Mouse (Mus musculus) R1 (cell line): ENCODE results near the gene Yipf1.
"Not testable (repeated sequence)": the region's sequence is repeated elsewhere in the genome, so short reads cannot be mapped to it uniquely, and the experiment has no call there.

Experiments
- DNase-seq: peaks from one replicate; pipeline ENCODE4 v3.0.0-alpha.2; 2018; ENCODE audit warnings: low read depth, low spot score

Yipf1 gene

DNA sequence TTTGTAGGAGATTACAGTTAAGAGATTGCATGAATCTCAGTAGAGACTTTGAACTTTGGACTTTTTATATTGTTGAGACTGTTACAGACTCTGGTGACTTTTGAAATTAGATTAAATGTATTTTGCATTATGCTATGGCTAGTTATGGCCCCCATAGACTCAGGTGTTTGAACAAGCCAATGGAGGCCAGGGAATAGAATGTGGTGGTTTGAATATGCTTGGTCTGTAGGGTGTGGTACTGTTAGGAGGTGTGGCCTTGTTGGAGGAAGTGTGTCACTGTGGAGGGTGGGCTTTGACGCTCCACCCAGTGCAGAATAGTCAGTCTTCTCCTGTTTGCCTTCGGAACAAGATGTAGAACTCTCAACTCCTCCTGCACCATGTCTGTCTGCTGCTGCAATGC lies 8.9 kb downstream of the Yipf1 start:
- DNase-seq = no peak

- DNase-seq = no peak
Measured at GRCm38 (mm10) chr4:107328530-107328929, 14.4 kb downstream of the Yipf1 start.

DNA sequence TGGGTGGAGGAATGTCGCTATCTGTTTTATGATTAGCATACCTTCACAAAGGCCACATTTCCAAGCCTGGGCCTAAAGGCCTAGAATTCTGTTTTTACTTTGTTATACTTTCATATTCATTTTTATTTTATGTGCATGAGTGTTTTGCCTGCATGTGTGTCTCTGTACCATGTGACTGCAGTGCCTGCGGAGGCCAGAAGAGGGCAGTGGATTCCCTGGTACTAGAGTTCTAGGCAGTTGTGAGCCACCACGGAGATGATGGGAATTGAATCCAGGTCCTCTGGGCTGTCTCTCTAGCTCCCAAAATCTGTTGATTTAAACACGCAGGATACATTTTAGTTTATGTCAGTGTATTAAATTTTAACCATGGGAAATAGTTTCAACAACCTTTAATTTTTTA lies 19.4 kb downstream of the Yipf1 start:
- DNase-seq = peak; percentile 53

GRCm38 (mm10) chr4:107336356-107336755 lies 22.2 kb downstream of the Yipf1 start:
- DNase-seq = peak; percentile 36

- no peak for DNase-seq
Measured at GRCm38 (mm10) chr4:107337455-107337854, 23.3 kb downstream of the Yipf1 start.

DNA sequence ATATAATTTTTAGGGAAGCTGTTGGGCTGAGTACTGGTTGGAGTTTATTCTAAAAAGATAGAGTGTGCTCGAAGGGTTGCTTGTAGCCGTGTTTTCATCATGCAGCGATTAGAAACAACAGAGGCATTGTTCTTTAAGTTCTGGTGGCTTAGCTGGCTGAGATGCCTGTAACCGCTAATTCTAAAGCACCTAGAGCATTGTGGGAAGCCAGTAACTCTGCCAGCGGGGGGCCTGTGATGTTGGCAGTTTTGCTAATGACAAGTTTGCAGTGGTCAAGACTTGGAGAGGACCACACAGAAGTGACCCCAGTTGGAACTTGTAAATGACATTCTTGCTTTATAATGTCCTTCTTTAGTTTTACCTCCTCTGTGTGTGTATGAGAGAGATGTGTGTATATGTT lies 27.2 kb downstream of the Yipf1 start:
- DNase-seq = no peak

DNA sequence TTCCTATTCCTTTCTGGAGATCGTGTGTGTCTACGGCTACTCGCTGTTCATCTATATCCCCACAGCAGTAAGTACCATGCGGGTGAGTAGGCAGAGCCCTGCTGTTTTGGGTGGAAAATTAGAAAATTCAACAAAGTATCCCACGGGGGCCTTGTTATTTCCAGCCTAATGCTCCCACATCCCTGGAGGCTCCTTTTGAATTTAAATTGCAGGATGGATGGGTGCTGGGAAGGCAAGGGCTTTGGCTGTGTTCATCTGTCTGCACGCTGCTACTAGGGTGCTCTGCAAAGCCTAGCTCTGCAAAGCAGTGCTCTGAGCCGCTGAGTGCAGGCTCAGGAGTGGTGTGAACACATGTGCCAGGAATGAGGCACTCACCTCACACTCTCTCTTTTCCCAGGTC lies 30.4 kb downstream of the Yipf1 start:
- no peak for DNase-seq

DNA sequence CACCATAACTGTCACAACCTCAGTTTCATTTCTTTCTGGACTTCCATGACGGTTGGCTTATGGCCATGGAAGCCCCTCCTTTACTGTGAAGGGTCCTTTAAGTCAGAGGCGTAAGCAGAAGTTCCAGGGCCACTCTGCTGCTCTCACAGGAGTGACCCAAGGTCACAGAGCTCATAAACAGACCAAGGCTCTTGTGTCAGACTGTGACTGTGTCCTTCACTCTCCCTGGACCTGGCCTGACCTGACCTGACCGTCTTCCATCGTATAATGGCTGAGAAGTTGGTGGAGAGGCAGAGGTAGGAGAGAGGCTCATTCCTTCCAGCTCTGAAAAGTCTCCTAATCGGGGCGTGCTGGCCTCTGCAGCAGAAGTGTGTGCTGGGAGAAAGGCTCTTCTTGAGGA lies 33.1 kb downstream of the Yipf1 start:
- DNase-seq = no peak

- no peak for DNase-seq
Measured at GRCm38 (mm10) chr4:107348529-107349310, 34.6 kb downstream of the Yipf1 start.

- DNase-seq = peak; percentile 26
Measured at GRCm38 (mm10) chr4:107349311-107350008, 35.3 kb downstream of the Yipf1 start.

- no peak for DNase-seq
Measured at GRCm38 (mm10) chr4:107351368-107351767, 37.2 kb downstream of the Yipf1 start.

- DNase-seq = no peak
Measured at GRCm38 (mm10) chr4:107353612-107354011, 39.4 kb downstream of the Yipf1 start.

- no peak for DNase-seq
Measured at GRCm38 (mm10) chr4:107354126-107354525, 40.0 kb downstream of the Yipf1 start.

- no peak for DNase-seq
Measured at GRCm38 (mm10) chr4:107354543-107354942, 40.4 kb downstream of the Yipf1 start.

DNA sequence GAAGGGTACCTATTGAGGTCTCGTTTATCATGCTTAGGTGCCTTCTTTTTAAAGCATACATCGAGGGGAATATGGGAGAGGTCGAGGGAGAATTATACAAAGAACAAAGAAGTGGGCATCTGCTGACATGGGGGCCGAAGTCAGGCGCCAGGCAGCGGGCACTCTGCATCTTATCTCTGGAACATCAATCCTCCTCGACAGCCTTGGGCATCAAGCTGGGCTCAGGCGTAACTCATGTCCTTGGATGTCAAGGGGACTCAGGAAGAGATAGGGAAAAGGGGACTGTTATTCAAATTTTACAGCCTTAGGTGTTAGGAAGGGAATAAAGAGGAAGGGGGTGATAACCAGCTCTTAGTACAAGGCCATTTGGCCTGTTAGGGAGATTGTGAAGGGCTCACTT lies 43.0 kb downstream of the Yipf1 start:
- DNase-seq = not testable (repeated sequence)

- DNase-seq = no peak
Measured at GRCm38 (mm10) chr4:107358460-107358859, 44.3 kb downstream of the Yipf1 start.

DNA sequence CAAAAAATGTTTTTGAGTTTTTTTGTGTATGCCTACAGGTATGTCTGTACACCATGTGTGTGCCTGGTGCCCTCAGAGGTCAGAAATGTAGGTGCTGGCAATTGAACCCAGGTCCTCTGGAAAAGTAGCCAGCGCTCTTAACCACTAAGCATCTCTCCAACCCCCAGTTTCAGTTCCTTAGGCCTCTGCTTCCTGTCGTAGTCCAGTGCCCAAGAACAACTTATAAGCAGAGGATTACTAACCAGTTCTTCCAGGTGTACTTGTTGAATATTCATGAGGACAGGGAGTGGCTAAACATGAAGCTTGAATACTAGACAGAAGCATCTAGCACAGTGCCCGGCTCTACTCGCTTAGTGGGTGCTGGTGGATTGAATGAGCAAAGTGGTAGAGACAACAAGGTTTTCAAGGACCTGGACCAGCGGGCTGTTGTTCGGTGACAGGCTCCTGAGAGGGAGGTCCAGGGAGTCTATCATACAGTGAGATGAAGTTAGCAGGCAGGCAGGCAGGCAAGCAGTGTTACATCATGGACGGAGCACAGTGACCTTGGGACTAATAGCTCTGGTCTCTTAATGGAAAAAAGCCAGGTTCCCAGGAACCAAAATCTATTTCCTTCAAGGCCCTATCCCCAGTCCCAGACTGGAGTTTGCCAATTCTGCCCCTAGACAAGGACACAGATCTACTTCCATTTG lies 46.4 kb downstream of the Yipf1 start:
- peak; percentile 45 for DNase-seq

- DNase-seq = peak; percentile 69
Measured at GRCm38 (mm10) chr4:107362755-107363154, 48.6 kb downstream of the Yipf1 start.

GRCm38 (mm10) chr4:107363573-107363972 lies 49.4 kb downstream of the Yipf1 start:
- peak; percentile 57 for DNase-seq

DNA sequence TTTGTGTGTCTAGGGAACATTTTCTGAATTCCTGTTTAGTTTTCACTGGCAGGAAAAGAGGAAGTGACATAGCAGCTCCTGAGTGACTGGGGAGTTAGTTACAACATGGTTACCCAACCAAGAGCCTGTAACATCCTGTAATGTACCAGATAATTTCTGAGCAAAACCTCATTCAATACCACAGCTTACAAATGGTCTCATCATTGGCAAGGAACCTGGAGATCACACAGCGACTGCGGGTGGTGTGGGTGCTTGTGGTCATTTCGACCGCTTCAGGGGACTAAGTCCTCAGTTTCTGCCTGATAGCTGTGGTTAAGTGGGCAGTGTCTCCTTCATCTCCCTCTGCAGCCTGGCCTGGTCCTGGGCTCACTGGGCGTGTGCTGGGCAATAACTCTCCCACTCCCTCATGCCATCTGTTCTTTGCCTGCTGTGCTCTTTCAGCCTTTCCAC lies 50.1 kb downstream of the Yipf1 start:
- no peak for DNase-seq

GRCm38 (mm10) chr4:107366408-107366807 lies 52.2 kb downstream of the Yipf1 start:
- not testable (repeated sequence) for DNase-seq

- DNase-seq = peak; percentile 95
Measured at GRCm38 (mm10) chr4:107367567-107368314, 53.6 kb downstream of the Yipf1 start, which contains the start of gene Ndc1. Gene Ndc1, plus strand, starts transcription at chr4:107367784.
